Mouse (Mus musculus) liver, adult 2 months (tissue): ENCODE data around the gene Arhgap32. TPM values are rescaled to one million over a fixed set of nuclear protein-coding genes. Genes with fewer than 3 reads are reported as not detected.

Source experiments
- DNase-seq: peaks from one replicate; pipeline ENCODE4 v3.0.0-alpha.2; 2011; ENCODE audit warnings: low read depth, low spot score; ENCODE audit errors: extremely low read depth
- H3K27ac ChIP-seq: fragments of 200-500 bp; replicated peaks from 2 replicates; pipeline ENCODE4 v1.5.1; 2012; ENCODE audit warnings: low read depth, mild to moderate bottlenecking, control low read depth, inconsistent platforms, low read length; ENCODE audit not compliant: insufficient read depth
- H3K27me3 ChIP-seq: fragments of 200-500 bp; 2 replicates; pipeline ENCODE4 v1.6.1; 2012; ENCODE audit warnings: mild to moderate bottlenecking, moderate library complexity, low read length, inconsistent platforms; ENCODE audit not compliant: control insufficient read depth, insufficient read depth
- H3K36me3 ChIP-seq: fragments of 200-500 bp; 2 replicates; pipeline ENCODE4 v1.6.1; 2012; ENCODE audit warnings: low read length, inconsistent platforms; ENCODE audit not compliant: control insufficient read depth, insufficient read depth
- H3K4me1 ChIP-seq: fragments of 200-500 bp; 2 replicates; pipeline ENCODE4 v1.6.1; 2011; ENCODE audit warnings: low read length; ENCODE audit not compliant: control insufficient read depth, insufficient read depth
- H3K4me3 ChIP-seq: fragments of 200-500 bp; 2 replicates; pipeline ENCODE4 v1.5.1; 2011; ENCODE audit warnings: low read depth, mild to moderate bottlenecking, control low read depth, low read length, moderate library complexity; ENCODE audit not compliant: insufficient read depth
- H3K79me2 ChIP-seq: fragments of 200-500 bp; 2 replicates; pipeline ENCODE4 v1.6.1; 2012; ENCODE audit warnings: inconsistent platforms, mild to moderate bottlenecking, low read length, moderate library complexity; ENCODE audit not compliant: control insufficient read depth, insufficient read depth
- H3K9ac ChIP-seq: fragments of 200-500 bp; 2 replicates; pipeline ENCODE4 v1.6.1; 2012; ENCODE audit warnings: low read depth, mild to moderate bottlenecking, control low read depth, inconsistent platforms, low read length
- CTCF ChIP-seq: fragments of 200-500 bp; IDR thresholded peaks from 2 replicates; pipeline ENCODE4 v1.5.1; 2011; ENCODE audit warnings: low read depth, low read length, control low read depth
- POLR2A ChIP-seq: fragments of 200-500 bp; IDR thresholded peaks from 2 replicates; pipeline ENCODE4 v1.6.1; 2011; ENCODE audit warnings: low read length, control low read depth; ENCODE audit not compliant: insufficient read depth; ENCODE audit errors: extremely low read depth
- WGBS: fragments of 180-500 bp; shearing (Covaris S2); methylation state at CpG from one replicate; pipeline ENCODE4 v1.1.7; 2018; 5-methylcytosine and 5-hydroxymethylcytosine counted together
- polyA plus RNA-seq: library from polyadenylated mRNA; depleted of rRNA; stranded (reverse); fragments of >200 nt; gene quantifications from 2 replicates; pipeline ENCODE4 v1.2.3, GENCODE M21; 2012
- total RNA-seq: library from RNA; depleted of rRNA; stranded (reverse); fragments of >200 nt; gene quantifications from 2 replicates; pipeline ENCODE4 v1.2.3, GENCODE M21; 2014

Gene Arhgap32
- total and polyA plus RNA-seq, 2 experiments = 0.98 to 3.4 TPM

GRCm38 (mm10) chr9:32278052-32278451, 162.1 kb downstream of the Arhgap32 start:
- Histone ChIP-seq H3K36me3 (no peaks in the 10 kb centered on the region), H3K27me3 (no peaks in the 10 kb centered on the region), H3K27ac (no peak overlapping the region), H3K4me3 (no peak overlapping the region), H3K9ac (no peak overlapping the region), H3K79me2 (no peaks in the 10 kb centered on the region), H3K4me1 (no peaks in the 10 kb centered on the region)
- no peak for TF ChIP-seq CTCF
- TF ChIP-seq POLR2A = no peak
- 92% methylated on average over 5 of the region's 5 CpGs for WGBS
- DNase-seq = no peak

GRCm38 (mm10) chr9:32279789-32280188, 163.9 kb downstream of the Arhgap32 start:
- Histone ChIP-seq H3K9ac (no peak overlapping the region), H3K4me3 (no peak overlapping the region), H3K79me2 (no peaks in the 10 kb centered on the region), H3K27me3 (no peaks in the 10 kb centered on the region), H3K27ac (no peak overlapping the region), H3K36me3 (no peaks in the 10 kb centered on the region), H3K4me1 (no peaks in the 10 kb centered on the region)
- TF ChIP-seq CTCF (no peak), POLR2A (no peak)
- 66% methylated on average over 3 of the region's 3 CpGs for WGBS
- DNase-seq = peak; percentile 6

- DNase-seq = no peak
- no peak overlapping the region for H3K9ac ChIP-seq
- no peaks in the 10 kb centered on the region for H3K79me2 ChIP-seq
- no peaks in the 10 kb centered on the region for H3K4me1 ChIP-seq
- no peak overlapping the region for H3K27ac ChIP-seq
- H3K4me3 ChIP-seq = no peak overlapping the region
- no peaks in the 10 kb centered on the region for H3K27me3 ChIP-seq
- WGBS = 75% methylated on average over 5 of the region's 5 CpGs
- no peak for TF ChIP-seq POLR2A
- no peak for TF ChIP-seq CTCF
- no peaks in the 10 kb centered on the region for H3K36me3 ChIP-seq
Measured at GRCm38 (mm10) chr9:32280456-32280855, 164.5 kb downstream of the Arhgap32 start.

GRCm38 (mm10) chr9:32283591-32283990, 167.7 kb downstream of the Arhgap32 start:
- WGBS = 81% methylated on average over 5 of the region's 5 CpGs
- H3K4me3 ChIP-seq = no peak overlapping the region
- H3K36me3 ChIP-seq = no peaks in the 10 kb centered on the region
- H3K4me1 ChIP-seq = no peaks in the 10 kb centered on the region
- DNase-seq = no peak
- H3K79me2 ChIP-seq = no peaks in the 10 kb centered on the region
- no peak overlapping the region for H3K9ac ChIP-seq
- TF ChIP-seq POLR2A = no peak
- TF ChIP-seq CTCF = no peak
- no peaks in the 10 kb centered on the region for H3K27me3 ChIP-seq
- no peak overlapping the region for H3K27ac ChIP-seq

GRCm38 (mm10) chr9:32291618-32292017, 175.7 kb downstream of the Arhgap32 start:
- Histone ChIP-seq H3K9ac (no peak overlapping the region), H3K4me1 (peaks cover 2% of the 10 kb centered on the region; the same call in 1 of the 2 replicates), H3K79me2 (no peaks in the 10 kb centered on the region), H3K36me3 (no peaks in the 10 kb centered on the region), H3K4me3 (no peak overlapping the region), H3K27me3 (no peaks in the 10 kb centered on the region), H3K27ac (no peak overlapping the region)
- no peak for DNase-seq
- TF ChIP-seq CTCF (no peak), POLR2A (no peak)
- WGBS = 14% methylated on average over 7 of the region's 7 CpGs

GRCm38 (mm10) chr9:32292686-32293085, 176.8 kb downstream of the Arhgap32 start:
- WGBS = 63% methylated on average over 5 of the region's 5 CpGs
- peak; percentile 4 for DNase-seq
- TF ChIP-seq POLR2A (no peak), CTCF (no peak)
- Histone ChIP-seq H3K27me3 (no peaks in the 10 kb centered on the region), H3K79me2 (no peaks in the 10 kb centered on the region), H3K4me3 (no peak overlapping the region), H3K27ac (no peak overlapping the region), H3K9ac (no peak overlapping the region), H3K4me1 (peaks cover 2% of the 10 kb centered on the region; the same call in 1 of the 2 replicates), H3K36me3 (no peaks in the 10 kb centered on the region)
